ENCODE assay signal across 8 mouse cellular contexts in genomic region chr14:7749764-7750089, GRCm38 (mm10). TPM values are rescaled to one million over a fixed set of nuclear protein-coding genes. Genes with fewer than 3 reads are reported as not detected.
DNase-seq lines count a peak whose midpoint lies in the region; ATAC-seq lines count a peak whose summit lies in the region.

No protein-coding gene starts in this region.

- ATAC-seq in embryonic facial prominence, embryonic 13.5 days (ENCODE audit: insufficient number of reproducible peaks, insufficient read depth, low FRiP score, low TSS enrichment, low read depth), result peak; percentile 81
- peak; percentile 94 for ATAC-seq in hindbrain, embryonic 16.5 days
- ATAC-seq in neural tube, embryonic 12.5 days (ENCODE audit: low FRiP score, low read depth), result peak; percentile 90
- ATAC-seq in cerebellum, adult (ENCODE audit: insufficient number of reproducible peaks, low FRiP score, low TSS enrichment), result no peak

- H3K4me3 ChIP-seq in embryonic facial prominence, embryonic 13.5 days, result peak overlapping the region; percentile 27
- peak overlapping the region; percentile 26 for H3K4me3 ChIP-seq in hindbrain, embryonic 16.5 days (ENCODE audit: low read length)
- no peak overlapping the region for H3K4me3 ChIP-seq in neural tube, embryonic 12.5 days

- H3K4me1 ChIP-seq in embryonic facial prominence, embryonic 13.5 days, result 0 out of 2 replicates have a peak, but pooled peaks cover 4% of the 10 kb centered on the region
- no peaks in the 10 kb centered on the region for H3K4me1 ChIP-seq in hindbrain, embryonic 16.5 days (ENCODE audit: control insufficient read depth, insufficient read depth, low read depth, low read length)
- no peaks in the 10 kb centered on the region for H3K4me1 ChIP-seq in neural tube, embryonic 12.5 days

- peak; percentile 11 for DNase-seq in lung, postnatal 10 days
- DNase-seq in lung, adult 18-20 months, result no peak
- no peak for DNase-seq in frontal cortex, adult 2 months (ENCODE audit: extremely low spot score in 1 of 2, low spot score in 1 of 2)
- no peak for DNase-seq in retina, embryonic 14.5 days (ENCODE audit: low spot score)

- no peaks in the 10 kb centered on the region for H3K27me3 ChIP-seq in embryonic facial prominence, embryonic 13.5 days
- no peaks in the 10 kb centered on the region for H3K27me3 ChIP-seq in hindbrain, embryonic 16.5 days (replicated peaks; ENCODE audit: control insufficient read depth, insufficient read depth, low read length)
- H3K27me3 ChIP-seq in neural tube, embryonic 12.5 days (replicated peaks), result no peaks in the 10 kb centered on the region

- 9% methylated on average over 4 of the region's 4 CpGs for WGBS in embryonic facial prominence, embryonic 13.5 days
- 10% methylated on average over 4 of the region's 4 CpGs for WGBS in hindbrain, embryonic 16.5 days
- WGBS in neural tube, embryonic 12.5 days, result 11% methylated on average over 4 of the region's 4 CpGs

- peak overlapping the region; percentile 53 for H3K4me2 ChIP-seq in embryonic facial prominence, embryonic 13.5 days
- peak overlapping the region; percentile 48 for H3K4me2 ChIP-seq in hindbrain, embryonic 16.5 days (ENCODE audit: low read length)
- H3K4me2 ChIP-seq in neural tube, embryonic 12.5 days (replicated peaks), result peak overlapping the region; percentile 52

- peak overlapping the region; percentile 63 for H3K9ac ChIP-seq in embryonic facial prominence, embryonic 13.5 days
- peak overlapping the region; percentile 56 for H3K9ac ChIP-seq in hindbrain, embryonic 16.5 days (ENCODE audit: low read depth, low read length)
- H3K9ac ChIP-seq in neural tube, embryonic 12.5 days, result peak overlapping the region; percentile 38; the same call in 1 of the 2 replicates

- no peaks in the 10 kb centered on the region for H3K36me3 ChIP-seq in embryonic facial prominence, embryonic 13.5 days
- no peaks in the 10 kb centered on the region for H3K36me3 ChIP-seq in hindbrain, embryonic 16.5 days (ENCODE audit: control insufficient read depth, insufficient read depth, low read length)
- H3K36me3 ChIP-seq in neural tube, embryonic 12.5 days, result no peaks in the 10 kb centered on the region

- H3K27ac ChIP-seq in embryonic facial prominence, embryonic 13.5 days, result peak overlapping the region; percentile 39; the same call in 1 of the 2 replicates
- peak overlapping the region; percentile 66 for H3K27ac ChIP-seq in hindbrain, embryonic 16.5 days (ENCODE audit: low read depth, low read length)
- H3K27ac ChIP-seq in neural tube, embryonic 12.5 days, result no peak overlapping the region

- H3K9me3 ChIP-seq in embryonic facial prominence, embryonic 13.5 days, result no peaks in the 10 kb centered on the region
- H3K9me3 ChIP-seq in hindbrain, embryonic 16.5 days (ENCODE audit: control insufficient read depth, low read length), result no peaks in the 10 kb centered on the region
- H3K9me3 ChIP-seq in neural tube, embryonic 12.5 days, result no peaks in the 10 kb centered on the region

RNA-seq across cellular contexts. Expression of gene Gm26661, which starts 41.7 kb away (rescaled TPM):
- polyA plus RNA-seq in embryonic facial prominence, embryonic 13.5 days (2015; fragmentation: Nextera tagmentation; extraction: Ambion mirVana), result not detected in 2 replicates
- 0.38 TPM in 1 of 2 replicates, not detected in the other for polyA plus RNA-seq in hindbrain, embryonic 16.5 days (2015; fragmentation: Nextera tagmentation; extraction: Ambion mirVana)
- not detected in 2 replicates for polyA plus RNA-seq in neural tube, embryonic 12.5 days (2016; fragmentation: Nextera tagmentation; extraction: Ambion mirVana)
- not detected in 2 replicates for polyA plus RNA-seq in frontal cortex, adult 2 months (2012; rRNA removed)
